Mouse (Mus musculus) intestine, postnatal 0 days (tissue): ENCODE measurements at regions not wholly inside any gene's neighbourhood (a gene's known extent, or its start where the extent isn't known, plus 50 kb on each side); places are given as distances from the start of the nearest gene placed in this dataset.
A peak's percentile ranks its signal among the peaks of the same experiment; 100 is the strongest.

ENCODE experiments used
- ATAC-seq: fragments of 200-750 bp; cut with Nextera tagmentation; 2 replicates; pipeline ENCODE4 v1.8.0; 2017; ENCODE audit warnings: mild to moderate bottlenecking, moderate TSS enrichment, moderate library complexity
- H3K27ac ChIP-seq: fragments of 300-500 bp; sonication (generic); 2 replicates; pipeline ENCODE4 v1.5.1; 2014; ENCODE audit warnings: mild to moderate bottlenecking, low read depth, low read length, moderate library complexity
- H3K27me3 ChIP-seq: fragments of 300-500 bp; sonication (generic); replicated peaks from 2 replicates; pipeline ENCODE4 v1.6.1; 2014; ENCODE audit warnings: low read length, mixed read lengths; ENCODE audit not compliant: control insufficient read depth, insufficient read depth
- H3K36me3 ChIP-seq: fragments of 300-500 bp; sonication (generic); 2 replicates; pipeline ENCODE4 v1.6.1; 2014; ENCODE audit warnings: mild to moderate bottlenecking, moderate library complexity; ENCODE audit not compliant: control insufficient read depth, insufficient read depth
- H3K4me1 ChIP-seq: fragments of 300-500 bp; sonication (generic); replicated peaks from 2 replicates; pipeline ENCODE4 v1.6.1; 2014; ENCODE audit warnings: antibody characterized with exemption, low read length, mixed read lengths; ENCODE audit not compliant: control insufficient read depth, insufficient read depth
- H3K4me2 ChIP-seq: fragments of 300-500 bp; sonication (generic); replicated peaks from 2 replicates; pipeline ENCODE4 v1.6.1; 2014; ENCODE audit warnings: low read depth, mild to moderate bottlenecking, moderate library complexity
- H3K4me3 ChIP-seq: fragments of 300-500 bp; sonication (generic); 2 replicates; pipeline ENCODE4 v1.5.1; 2014; ENCODE audit warnings: low read depth, low read length
- H3K9ac ChIP-seq: fragments of 300-500 bp; sonication (generic); 2 replicates; pipeline ENCODE4 v1.6.1; 2014; ENCODE audit warnings: mild to moderate bottlenecking, low read depth, low read length
- H3K9me3 ChIP-seq: fragments of 300-500 bp; sonication (generic); 2 replicates; pipeline ENCODE4 v1.6.1; 2016; ENCODE audit warnings: mixed run types; ENCODE audit not compliant: control insufficient read depth
- CTCF ChIP-seq: sonication (generic); IDR thresholded peaks from 2 replicates; pipeline ENCODE4 v1.5.1; 2016; ENCODE audit warnings: low read depth, mild to moderate bottlenecking, control low read depth, antibody characterized with exemption, moderate library complexity
- WGBS: fragments of 180-500 bp; shearing (Covaris S2); extraction: QIAGEN DNeasy Blood & Tissue Kit; methylation state at CpG from one replicate; pipeline ENCODE4 v1.1.7; 2014; 5-methylcytosine and 5-hydroxymethylcytosine counted together

GRCm38 (mm10) chr8:30333352-30333751 is 2885.9 kb downstream of the Poteg start:
- H3K4me2 ChIP-seq, result no peak overlapping the region
- no peak overlapping the region for H3K4me3 ChIP-seq
- no peaks in the 10 kb centered on the region for H3K27me3 ChIP-seq
- no peak overlapping the region for H3K9ac ChIP-seq
- ATAC-seq, result no peak
- no peak for TF ChIP-seq CTCF
- no peaks in the 10 kb centered on the region for H3K9me3 ChIP-seq
- no peaks in the 10 kb centered on the region for H3K36me3 ChIP-seq
- no peaks in the 10 kb centered on the region for H3K4me1 ChIP-seq
- H3K27ac ChIP-seq, result no peak overlapping the region
- 70% methylated on average over 3 of the region's 3 CpGs for WGBS

GRCm38 (mm10) chr8:30359464-30359863 is 2912.0 kb downstream of the Poteg start:
- H3K9me3 ChIP-seq, result no peaks in the 10 kb centered on the region
- no peak overlapping the region for H3K4me2 ChIP-seq
- TF ChIP-seq CTCF, result no peak
- 91% methylated on average over 1 of the region's 1 CpGs for WGBS
- H3K9ac ChIP-seq, result no peak overlapping the region
- no peak overlapping the region for H3K27ac ChIP-seq
- no peak for ATAC-seq
- H3K4me3 ChIP-seq, result no peak overlapping the region
- H3K36me3 ChIP-seq, result no peaks in the 10 kb centered on the region
- no peaks in the 10 kb centered on the region for H3K4me1 ChIP-seq
- H3K27me3 ChIP-seq, result no peaks in the 10 kb centered on the region

- ATAC-seq, result no peak
- TF ChIP-seq CTCF, result no peak
- Histone ChIP-seq H3K27ac (no peak overlapping the region), H3K4me2 (no peak overlapping the region), H3K36me3 (no peaks in the 10 kb centered on the region), H3K9ac (no peak overlapping the region), H3K9me3 (no peaks in the 10 kb centered on the region), H3K27me3 (no peaks in the 10 kb centered on the region), H3K4me3 (no peak overlapping the region), H3K4me1 (no peaks in the 10 kb centered on the region)
- WGBS, result 80% methylated on average over 2 of the region's 2 CpGs
Measured at GRCm38 (mm10) chr8:30365721-30366120, 2918.3 kb downstream of the Poteg start.

- Histone ChIP-seq H3K4me2 (no peak overlapping the region), H3K36me3 (no peaks in the 10 kb centered on the region), H3K27ac (no peak overlapping the region), H3K4me1 (no peaks in the 10 kb centered on the region), H3K9ac (no peak overlapping the region), H3K4me3 (no peak overlapping the region), H3K9me3 (no peaks in the 10 kb centered on the region), H3K27me3 (no peaks in the 10 kb centered on the region)
- TF ChIP-seq CTCF, result no peak
- WGBS, result 74% methylated on average over 2 of the region's 2 CpGs
- ATAC-seq, result no peak
Measured at GRCm38 (mm10) chr8:30391936-30392335, 2944.5 kb downstream of the Poteg start.

- Histone ChIP-seq H3K4me3 (no peak overlapping the region), H3K4me2 (no peak overlapping the region), H3K9me3 (no peaks in the 10 kb centered on the region), H3K27me3 (no peaks in the 10 kb centered on the region), H3K27ac (no peak overlapping the region), H3K9ac (no peak overlapping the region), H3K36me3 (no peaks in the 10 kb centered on the region), H3K4me1 (no peaks in the 10 kb centered on the region)
- no peak for TF ChIP-seq CTCF
- no peak for ATAC-seq
- WGBS, result 74% methylated on average over 2 of the region's 2 CpGs
Measured at GRCm38 (mm10) chr8:30439423-30439822, 2989.1 kb upstream of the 5930422O12Rik start.

GRCm38 (mm10) chr8:30441821-30442220 is 2986.7 kb upstream of the 5930422O12Rik start:
- Histone ChIP-seq H3K36me3 (no peaks in the 10 kb centered on the region), H3K9me3 (no peaks in the 10 kb centered on the region), H3K27ac (no peak overlapping the region), H3K4me2 (no peak overlapping the region), H3K27me3 (no peaks in the 10 kb centered on the region), H3K4me1 (no peaks in the 10 kb centered on the region), H3K9ac (no peak overlapping the region), H3K4me3 (no peak overlapping the region)
- no peak for ATAC-seq
- TF ChIP-seq CTCF, result no peak
- 87% methylated on average over 1 of the region's 1 CpGs for WGBS

DNA sequence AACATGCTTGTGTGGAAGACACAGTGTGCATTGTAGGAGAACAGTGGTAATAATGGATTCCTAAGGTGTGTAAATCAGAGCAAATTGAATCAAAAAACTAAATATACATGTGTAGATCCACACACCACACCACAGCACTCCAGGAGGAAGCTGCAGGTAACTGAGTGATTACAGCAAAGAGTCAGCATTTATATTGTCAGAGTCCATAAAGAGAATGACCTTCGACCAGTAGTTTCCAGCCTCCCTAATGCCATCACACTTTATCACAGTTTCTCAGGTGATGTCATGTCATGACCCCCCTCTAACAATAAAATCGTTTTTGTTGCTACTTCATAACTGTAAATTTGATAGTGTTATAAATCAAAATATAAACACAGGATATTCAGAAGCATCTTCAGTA is 2984.6 kb upstream of the 5930422O12Rik start:
- Histone ChIP-seq H3K27ac (no peak overlapping the region), H3K9ac (no peak overlapping the region), H3K4me2 (no peak overlapping the region), H3K27me3 (no peaks in the 10 kb centered on the region), H3K4me3 (no peak overlapping the region), H3K9me3 (no peaks in the 10 kb centered on the region), H3K36me3 (no peaks in the 10 kb centered on the region), H3K4me1 (no peaks in the 10 kb centered on the region)
- ATAC-seq, result peak; percentile 92
- 30% methylated on average over 2 of the region's 2 CpGs for WGBS
- TF ChIP-seq CTCF, result no peak
